Mouse (Mus musculus) myocyte (in vitro differentiated cells): ENCODE measurements at regions not wholly inside any gene's neighbourhood (a gene's known extent, or its start where the extent isn't known, plus 50 kb on each side); places are given as distances from the start of the nearest gene placed in this dataset.

ENCODE experiments used
- H3K27me3 ChIP-seq: one replicate; pipeline ENCODE4 v1.6.1; 2011; ENCODE audit not compliant: control insufficient read depth, insufficient read depth, insufficient read length
- H3K36me3 ChIP-seq: one replicate; pipeline ENCODE4 v1.6.1; 2011; ENCODE audit not compliant: control insufficient read depth, insufficient read depth
- H3K4me2 ChIP-seq: one replicate; pipeline ENCODE4 v1.6.1; 2011; ENCODE audit warnings: low read depth, control low read depth
- H3K4me3 ChIP-seq: one replicate; pipeline ENCODE4 v1.5.1; 2011; ENCODE audit warnings: mild to moderate bottlenecking, control low read depth, moderate library complexity
- H3K79me2 ChIP-seq: one replicate; pipeline ENCODE4 v1.6.1; 2011; ENCODE audit not compliant: control insufficient read depth, insufficient read depth
- H3ac ChIP-seq: one replicate; pipeline ENCODE4 v1.6.1; 2011; ENCODE audit not compliant: control insufficient read depth, insufficient read length
- CEBPB ChIP-seq: IDR thresholded peaks from 2 replicates; pipeline ENCODE4 v1.6.1; 2011; ENCODE audit warnings: mild to moderate bottlenecking, moderate library complexity; ENCODE audit not compliant: poor library complexity, insufficient read depth, severe bottlenecking
- E2F4 ChIP-seq: IDR thresholded peaks from one replicate; pipeline ENCODE4 v1.6.1; 2011; ENCODE audit warnings: mild to moderate bottlenecking, control low read depth, moderate library complexity; ENCODE audit not compliant: insufficient read depth
- MAX ChIP-seq: IDR thresholded peaks from one replicate; pipeline ENCODE4 v1.6.1; 2011; ENCODE audit warnings: low read depth, mild to moderate bottlenecking, control low read depth
- MYOD1 ChIP-seq, 3 experiments: IDR thresholded peaks; one replicate each; pipeline ENCODE4 v1.6.1; 2011; ENCODE audit warnings: control low read depth in 2 of 3, low read depth in 2 of 3, mild to moderate bottlenecking in 2 of 3, moderate library complexity in 1 of 3; ENCODE audit not compliant: insufficient read length in 2 of 3, control insufficient read depth in 1 of 3
- MYOG ChIP-seq, 3 experiments: IDR thresholded peaks; one replicate each; pipeline ENCODE4 v1.6.1; 2011; ENCODE audit warnings: control low read depth in 2 of 3, low read depth in 2 of 3, mild to moderate bottlenecking in 2 of 3; ENCODE audit not compliant: insufficient read length in 2 of 3, control insufficient read depth in 1 of 3, insufficient read depth in 1 of 3
- POLR2A ChIP-seq: IDR thresholded peaks from one replicate; pipeline ENCODE4 v1.6.1; 2011; ENCODE audit warnings: low read depth, mild to moderate bottlenecking, control low read depth, moderate library complexity; ENCODE audit not compliant: insufficient read length
- POLR2AphosphoS2 ChIP-seq: IDR thresholded peaks from one replicate; pipeline ENCODE4 v1.6.1; 2011; ENCODE audit warnings: low read depth, control low read depth; ENCODE audit not compliant: insufficient read length
- REST ChIP-seq: IDR thresholded peaks from one replicate; pipeline ENCODE4 v1.6.1; 2011; ENCODE audit warnings: mild to moderate bottlenecking, control low read depth, moderate library complexity; ENCODE audit not compliant: insufficient read depth, insufficient read length
- SRF ChIP-seq: IDR thresholded peaks from one replicate; pipeline ENCODE4 v1.6.1; 2011; ENCODE audit warnings: low read depth; ENCODE audit not compliant: control insufficient read depth, insufficient read length
- TCF12 ChIP-seq: IDR thresholded peaks from one replicate; pipeline ENCODE4 v1.6.1; 2011; ENCODE audit warnings: mild to moderate bottlenecking, control low read depth; ENCODE audit not compliant: poor library complexity, insufficient read depth, severe bottlenecking
- TCF3 ChIP-seq: IDR thresholded peaks from one replicate; pipeline ENCODE4 v1.6.1; 2011; ENCODE audit warnings: low read depth, control low read depth; ENCODE audit not compliant: insufficient read length
- USF1 ChIP-seq: IDR thresholded peaks from one replicate; pipeline ENCODE4 v1.6.1; 2011; ENCODE audit warnings: low read depth, mild to moderate bottlenecking, control low read depth, moderate library complexity

DNA sequence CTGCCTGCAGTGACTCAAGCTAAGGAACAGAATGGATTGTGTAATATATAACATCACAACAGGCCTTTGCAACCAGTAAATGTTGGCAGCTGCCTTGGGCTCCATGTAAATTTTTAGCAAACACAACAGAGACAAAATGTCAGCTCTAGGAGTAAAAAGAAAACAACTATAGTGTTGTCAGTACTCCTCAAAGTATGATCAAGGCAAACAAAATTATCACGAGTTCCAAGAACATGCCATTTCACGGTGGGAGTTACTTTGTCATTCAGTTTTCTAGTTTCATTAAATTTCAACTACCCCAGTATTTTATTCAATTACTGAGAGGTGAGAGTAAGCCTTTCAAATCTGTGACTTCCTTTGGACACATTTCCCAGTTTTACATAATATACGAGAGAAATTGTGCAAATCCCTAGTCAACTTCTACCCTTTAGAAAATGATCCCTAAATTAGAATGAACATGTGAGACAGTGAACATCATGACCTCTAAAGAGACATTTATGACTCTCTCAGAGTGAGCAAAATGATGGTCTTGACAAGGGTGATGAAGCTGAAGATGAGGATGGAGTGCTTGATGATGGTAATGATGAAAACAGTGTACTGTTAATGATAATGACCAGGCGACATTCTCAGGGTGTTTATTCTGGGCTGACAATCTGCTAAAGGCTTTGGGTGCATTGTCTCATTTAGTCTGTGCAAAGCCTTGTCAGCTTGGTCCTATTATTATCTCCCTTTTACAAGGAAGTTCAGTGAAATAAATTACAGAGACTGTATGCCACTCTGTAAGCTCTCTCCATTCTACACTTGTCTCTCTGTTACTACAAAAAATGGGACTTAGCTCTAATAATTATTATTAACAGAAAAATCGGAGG lies 209.7 kb upstream of the Etaa1 start:
- no peak overlapping the region for H3K4me3 ChIP-seq
- no peak for TF ChIP-seq USF1
- H3K36me3 ChIP-seq: no peaks in the 10 kb centered on the region
- H3K27me3 ChIP-seq: no peaks in the 10 kb centered on the region
- H3K79me2 ChIP-seq: no peaks in the 10 kb centered on the region
- no peak overlapping the region for H3ac ChIP-seq
- H3K4me2 ChIP-seq: no peak overlapping the region

DNA sequence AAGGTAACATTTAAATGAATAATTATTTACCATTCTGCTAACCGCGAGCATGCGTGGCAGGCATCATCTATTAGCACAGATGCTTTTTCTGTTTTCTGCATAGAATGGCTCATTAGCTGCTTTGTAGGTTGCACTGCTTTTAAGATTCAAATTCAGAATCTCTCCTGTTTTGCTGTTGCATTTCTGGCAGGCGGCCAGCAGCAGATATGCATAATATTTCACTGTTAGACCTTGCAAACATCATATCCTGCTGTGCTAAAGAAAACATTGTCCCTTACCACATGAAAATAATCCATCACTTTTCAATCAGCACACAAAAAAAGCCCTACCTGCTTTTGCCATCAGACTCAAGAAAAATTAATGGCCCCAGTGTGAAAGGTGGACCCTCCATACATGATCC lies 202.8 kb upstream of the Etaa1 start:
- H3ac ChIP-seq: no peak overlapping the region
- no peaks in the 10 kb centered on the region for H3K27me3 ChIP-seq
- no peaks in the 10 kb centered on the region for H3K79me2 ChIP-seq
- no peak overlapping the region for H3K4me2 ChIP-seq
- H3K36me3 ChIP-seq: no peaks in the 10 kb centered on the region
- no peak overlapping the region for H3K4me3 ChIP-seq
- TF ChIP-seq POLR2AphosphoS2 (no peak), MYOD1 (IDR thresholded peaks at IDR 0.05; ENCODE audit: control insufficient read depth in 1 of 3, insufficient read length in 2 of 3, low read depth in 2 of 3) (no peak)

DNA sequence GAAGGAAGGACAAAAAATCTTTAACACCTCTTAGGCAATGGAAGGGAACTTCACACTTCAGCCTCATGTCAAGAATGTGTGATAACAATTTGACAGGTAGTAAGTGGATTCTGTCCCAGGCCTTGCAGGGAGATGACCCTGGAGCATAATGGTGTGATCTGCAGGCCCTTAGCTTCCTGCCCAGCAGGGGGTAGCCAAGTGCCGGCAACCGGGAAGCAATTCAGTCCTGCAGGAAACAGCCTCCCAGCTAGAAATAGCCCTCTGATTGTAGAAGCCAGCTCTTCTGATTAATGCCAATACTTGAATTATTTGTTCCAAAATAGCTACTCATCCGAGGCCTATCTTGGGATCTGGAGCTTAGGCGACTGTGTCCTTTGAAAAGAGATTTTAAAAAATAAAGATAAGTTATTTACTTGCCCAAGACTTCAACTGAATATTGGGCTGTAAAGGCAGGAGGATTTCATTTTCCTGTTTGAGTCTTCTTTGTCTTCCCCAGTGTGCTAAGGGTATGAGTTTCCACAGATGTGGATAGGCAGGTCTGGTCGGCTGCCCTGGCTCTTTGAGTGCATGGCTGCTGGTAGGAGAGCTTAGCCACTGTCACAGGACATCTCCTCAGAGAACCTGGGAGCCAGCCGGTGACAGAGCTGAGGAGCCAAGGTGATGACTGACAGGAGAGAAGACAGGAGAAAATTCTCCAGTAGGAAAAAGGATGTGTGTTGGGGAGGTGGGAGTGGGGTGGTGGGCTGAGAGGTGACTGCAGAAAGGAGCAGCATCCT lies 198.3 kb upstream of the Etaa1 start:
- no peak overlapping the region for H3ac ChIP-seq
- no peak overlapping the region for H3K4me3 ChIP-seq
- TF ChIP-seq CEBPB: no peak
- no peak for TF ChIP-seq REST
- no peak for TF ChIP-seq TCF12
- TF ChIP-seq POLR2A: no peak
- no peak for TF ChIP-seq MAX
- no peak for TF ChIP-seq USF1
- no peak for TF ChIP-seq TCF3
- no peak for TF ChIP-seq SRF
- no peak for TF ChIP-seq MYOG (IDR thresholded peaks at IDR 0.05; ENCODE audit: control insufficient read depth in 1 of 3, insufficient read depth in 1 of 3, insufficient read length in 2 of 3, low read depth in 2 of 3)
- TF ChIP-seq E2F4: no peak
- TF ChIP-seq MYOD1 (IDR thresholded peaks at IDR 0.05; ENCODE audit: control insufficient read depth in 1 of 3, insufficient read length in 2 of 3, low read depth in 2 of 3): no peak
- no peak for TF ChIP-seq POLR2AphosphoS2
- H3K79me2 ChIP-seq: no peaks in the 10 kb centered on the region
- no peaks in the 10 kb centered on the region for H3K27me3 ChIP-seq
- no peak overlapping the region for H3K4me2 ChIP-seq
- no peaks in the 10 kb centered on the region for H3K36me3 ChIP-seq

- no peaks in the 10 kb centered on the region for H3K27me3 ChIP-seq
- H3K79me2 ChIP-seq: no peaks in the 10 kb centered on the region
- no peak overlapping the region for H3K4me3 ChIP-seq
- TF ChIP-seq TCF12 (no peak), MAX (no peak), MYOD1 (IDR thresholded peaks at IDR 0.05; ENCODE audit: control insufficient read depth in 1 of 3, insufficient read length in 2 of 3, low read depth in 2 of 3) (no peak), POLR2AphosphoS2 (no peak), SRF (no peak), REST (no peak), E2F4 (no peak), USF1 (no peak), TCF3 (no peak), CEBPB (no peak), POLR2A (no peak), MYOG (IDR thresholded peaks at IDR 0.05; ENCODE audit: control insufficient read depth in 1 of 3, insufficient read depth in 1 of 3, insufficient read length in 2 of 3, low read depth in 2 of 3) (no peak)
- H3ac ChIP-seq: no peak overlapping the region
- no peaks in the 10 kb centered on the region for H3K36me3 ChIP-seq
- H3K4me2 ChIP-seq: no peak overlapping the region
These were observed 197.7 kb upstream of the Etaa1 start for GRCm38 (mm10) chr11:18151369-18151768.

DNA sequence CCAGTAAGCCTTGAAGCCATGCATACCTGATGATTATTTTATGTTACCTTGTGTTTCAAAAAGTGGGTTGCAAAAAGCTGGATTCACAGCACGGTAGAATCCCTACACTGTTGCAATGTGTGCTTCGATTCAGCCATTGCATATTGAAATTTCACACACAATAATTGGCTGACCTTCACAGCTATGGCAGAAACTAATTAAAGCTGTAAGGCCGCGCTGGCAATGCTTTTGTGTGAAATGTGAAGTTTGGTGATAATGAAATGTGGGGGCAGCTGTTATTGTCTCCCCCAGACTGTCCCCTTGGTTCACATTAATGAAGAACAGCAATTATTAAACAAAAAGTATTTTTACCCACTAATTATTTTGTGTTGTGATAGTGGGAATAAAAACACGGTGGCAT lies 173.8 kb upstream of the Etaa1 start:
- Histone ChIP-seq H3K27me3 (no peaks in the 10 kb centered on the region), H3K36me3 (no peaks in the 10 kb centered on the region), H3K79me2 (no peaks in the 10 kb centered on the region), H3ac (no peak overlapping the region), H3K4me3 (no peak overlapping the region), H3K4me2 (no peak overlapping the region)
- TF ChIP-seq E2F4: no peak
- no peak for TF ChIP-seq TCF3
- TF ChIP-seq USF1: no peak
- no peak for TF ChIP-seq POLR2A
- TF ChIP-seq REST: no peak
- TF ChIP-seq TCF12: no peak
- TF ChIP-seq CEBPB: no peak
- no peak for TF ChIP-seq POLR2AphosphoS2
- TF ChIP-seq MAX: no peak
- no peak for TF ChIP-seq SRF
- no peak for TF ChIP-seq MYOD1 (IDR thresholded peaks at IDR 0.05; ENCODE audit: control insufficient read depth in 1 of 3, insufficient read length in 2 of 3, low read depth in 2 of 3)
- no peak for TF ChIP-seq MYOG (IDR thresholded peaks at IDR 0.05; ENCODE audit: control insufficient read depth in 1 of 3, insufficient read depth in 1 of 3, insufficient read length in 2 of 3, low read depth in 2 of 3)
